Mouse (Mus musculus) midbrain, postnatal 0 days (tissue): ENCODE results near the gene Hist1h4a. TPM values are rescaled to one million over a fixed set of nuclear protein-coding genes. Genes with fewer than 3 reads are reported as not detected.
"Not testable (repeated sequence)": the region's sequence is repeated elsewhere in the genome, so short reads cannot be mapped to it uniquely, and the experiment has no call there.

Experiments
- ATAC-seq: fragments of 200-750 bp; cut with Nextera tagmentation; 2 replicates; pipeline ENCODE4 v1.8.0; 2017; ENCODE audit warnings: moderate number of reproducible peaks, mild to moderate bottlenecking, moderate TSS enrichment, moderate library complexity; ENCODE audit not compliant: low FRiP score
- DNase-seq: peaks from one replicate; pipeline ENCODE4 v3.0.0-alpha.2; 2015; ENCODE audit warnings: low spot score
- H3K27ac ChIP-seq: fragments of 300-500 bp; sonication (generic); 2 replicates; pipeline ENCODE4 v1.5.1; 2014; ENCODE audit warnings: low read depth, mild to moderate bottlenecking, low read length, mixed read lengths
- H3K27me3 ChIP-seq: fragments of 300-500 bp; sonication (generic); 2 replicates; pipeline ENCODE4 v1.6.1; 2014; ENCODE audit warnings: low read length, control low read depth, mixed read lengths; ENCODE audit not compliant: insufficient read depth
- H3K36me3 ChIP-seq: fragments of 300-500 bp; sonication (generic); 2 replicates; pipeline ENCODE4 v1.6.1; 2014; ENCODE audit warnings: low read length, control low read depth, mixed read lengths; ENCODE audit not compliant: insufficient read depth
- H3K4me1 ChIP-seq: fragments of 300-500 bp; sonication (generic); 2 replicates; pipeline ENCODE4 v1.6.1; 2014; ENCODE audit warnings: mild to moderate bottlenecking, control low read depth, antibody characterized with exemption, low read length, mixed read lengths; ENCODE audit not compliant: insufficient read depth
- H3K4me2 ChIP-seq: fragments of 300-500 bp; sonication (generic); 2 replicates; pipeline ENCODE4 v1.6.1; 2014; ENCODE audit warnings: low read depth, mild to moderate bottlenecking, low read length, mixed read lengths; ENCODE audit not compliant: poor library complexity, severe bottlenecking
- H3K4me3 ChIP-seq: fragments of 300-500 bp; sonication (generic); 2 replicates; pipeline ENCODE4 v1.5.1; 2014; ENCODE audit warnings: low read depth, mild to moderate bottlenecking, low read length, moderate library complexity
- H3K9ac ChIP-seq: fragments of 300-500 bp; sonication (generic); replicated peaks from 2 replicates; pipeline ENCODE4 v1.6.1; 2014; ENCODE audit warnings: mild to moderate bottlenecking, low read length, moderate library complexity, mixed read lengths; ENCODE audit not compliant: poor library complexity, severe bottlenecking
- H3K9me3 ChIP-seq: fragments of 300-500 bp; sonication (generic); 2 replicates; pipeline ENCODE4 v1.6.1; 2016; ENCODE audit warnings: low read length, control low read depth
- CTCF ChIP-seq: IDR thresholded peaks from 2 replicates; pipeline ENCODE4 v1.5.1; 2016; ENCODE audit warnings: antibody characterized with exemption, mild to moderate bottlenecking
- WGBS: fragments of 180-500 bp; shearing (Covaris S2); extraction: QIAGEN DNeasy Blood & Tissue Kit; methylation state at CpG from one replicate; pipeline ENCODE4 v1.1.7; 2014; 5-methylcytosine and 5-hydroxymethylcytosine counted together
- polyA plus RNA-seq: library from polyadenylated mRNA; unstranded; fragments of >200 nt; fragmentation: Nextera tagmentation; extraction: Ambion mirVana; gene quantifications from 2 replicates; pipeline ENCODE4 v1.2.1, GENCODE M21; 2015
- total RNA-seq: library from RNA; depleted of rRNA; stranded (reverse); fragments of >200 nt; gene quantifications from 2 replicates; pipeline ENCODE4 v1.2.3, GENCODE M21; 2014

Gene Hist1h4a
- total and polyA plus RNA-seq, 2 experiments from 2014 or later: 405 TPM; not detected in 1

GRCm38 (mm10) chr13:23755000-23755399, 6.0 kb downstream of the Hist1h4a start:
- peaks cover 4% of the 10 kb centered on the region; the same call in 1 of the 2 replicates for H3K4me1 ChIP-seq
- no peak overlapping the region for H3K9ac ChIP-seq
- no peak for ATAC-seq

GRCm38 (mm10) chr13:23753314-23754078, 7.5 kb downstream of the Hist1h4a start:
- Histone ChIP-seq H3K4me3 (no peak overlapping the region), H3K9me3 (no peaks in the 10 kb centered on the region), H3K36me3 (no peaks in the 10 kb centered on the region), H3K27ac (no peak overlapping the region), H3K4me2 (no peak overlapping the region), H3K4me1 (peaks cover 4% of the 10 kb centered on the region; the same call in 1 of the 2 replicates), H3K9ac (no peak overlapping the region), H3K27me3 (no peaks in the 10 kb centered on the region)
- no peak for TF ChIP-seq CTCF
- ATAC-seq (no peak), DNase-seq (no peak)
- 53% methylated on average over 4 of the region's 4 CpGs for WGBS

More at GRCm38 (mm10) chr13:23755000-23755399, 6.0 kb downstream of the Hist1h4a start:
- TF ChIP-seq CTCF: no peak
- H3K4me3 ChIP-seq: no peak overlapping the region
- H3K27me3 ChIP-seq: no peaks in the 10 kb centered on the region
- H3K4me2 ChIP-seq: no peak overlapping the region
- H3K9me3 ChIP-seq: no peaks in the 10 kb centered on the region
- DNase-seq: no peak
- no peak overlapping the region for H3K27ac ChIP-seq
- no peaks in the 10 kb centered on the region for H3K36me3 ChIP-seq

GRCm38 (mm10) chr13:23752742-23753172, 8.3 kb downstream of the Hist1h4a start:
- no peak for TF ChIP-seq CTCF
- peak overlapping the region; percentile 36; the same call in 1 of the 2 replicates for H3K4me2 ChIP-seq
- H3K9ac ChIP-seq: no peak overlapping the region
- H3K27ac ChIP-seq: no peak overlapping the region
- WGBS: 2% methylated on average over 6 of the region's 6 CpGs
- H3K4me3 ChIP-seq: no peak overlapping the region
- H3K27me3 ChIP-seq: no peaks in the 10 kb centered on the region
- no peaks in the 10 kb centered on the region for H3K36me3 ChIP-seq
- H3K9me3 ChIP-seq: no peaks in the 10 kb centered on the region
- DNase-seq: no peak
- ATAC-seq: no peak
- peaks cover 4% of the 10 kb centered on the region; the same call in 1 of the 2 replicates for H3K4me1 ChIP-seq

- Histone ChIP-seq H3K27ac (peak within 1 kb of the TSS; percentile 83), H3K4me3 (peak within 1 kb of the TSS; percentile 41), H3K9ac (0 out of 2 replicates have a peak within 1 kb of the TSS, but pooled peaks have one; percentile 36), H3K4me2 (peak within 1 kb of the TSS; percentile 68)
- 1% methylated on average over 14 of the region's 47 CpGs for WGBS
- H3K27me3 ChIP-seq, H3K9me3 ChIP-seq, H3K4me1 ChIP-seq, H3K36me3 ChIP-seq: not testable (repeated sequence)
- peak; percentile 75 for ATAC-seq
- peak; percentile 97 for DNase-seq
Measured at GRCm38 (mm10) chr13:23752067-23752741, 8.8 kb downstream of the Hist1h4a start, which contains the start of gene Hist1h3b. Hist1h3b (plus strand) TSS chr13:23752267.

- peak overlapping the region; percentile 68 for H3K4me2 ChIP-seq
- DNase-seq: no peak
- H3K9ac ChIP-seq: no peak overlapping the region
- H3K4me3 ChIP-seq: peak overlapping the region; percentile 41
- WGBS: under 1% methylated on average over 11 of the region's 11 CpGs
- H3K9me3 ChIP-seq: no peaks in the 10 kb centered on the region
- TF ChIP-seq CTCF: no peak
- H3K4me1 ChIP-seq: no peaks in the 10 kb centered on the region
- H3K27me3 ChIP-seq: no peaks in the 10 kb centered on the region
- H3K27ac ChIP-seq: peak overlapping the region; percentile 47; the same call in 1 of the 2 replicates
- no peak for ATAC-seq
- no peaks in the 10 kb centered on the region for H3K36me3 ChIP-seq
Measured at GRCm38 (mm10) chr13:23751478-23751956, 9.5 kb downstream of the Hist1h4a start.

- H3K4me2 ChIP-seq: peak within 1 kb of the TSS; percentile 68
- H3K27ac ChIP-seq: peak within 1 kb of the TSS; percentile 83
- 0 out of 2 replicates have a peak within 1 kb of the TSS, but pooled peaks have one; percentile 36 for H3K9ac ChIP-seq
- H3K27me3 ChIP-seq, H3K9me3 ChIP-seq, H3K36me3 ChIP-seq, H3K4me1 ChIP-seq: not testable (repeated sequence)
- ATAC-seq: peak; percentile 56; the same call in 1 of the 2 replicates
- peak within 1 kb of the TSS; percentile 41 for H3K4me3 ChIP-seq
- WGBS: under 1% methylated on average over 26 of the region's 47 CpGs
- DNase-seq: peak; percentile 75
Measured at GRCm38 (mm10) chr13:23750839-23751477, 10.1 kb downstream of the Hist1h4a start, which contains the start of gene Hist1h2ab. Hist1h2ab (plus strand) TSS chr13:23751126.
